Mouse (Mus musculus): ENCODE results near the gene Lsm6. TPM values are rescaled to one million over a fixed set of nuclear protein-coding genes. Genes with fewer than 3 reads are reported as not detected.
"Not testable (repeated sequence)": the region's sequence is repeated elsewhere in the genome, so short reads cannot be mapped to it uniquely, and the experiment has no call there.

The Lsm6 gene
- polyA plus RNA-seq, 1 experiment from 2014 or later, result 163 TPM

GRCm38 (mm10) chr8:78838656-78839413, 17.9 kb upstream of the Lsm6 start:
- no peaks in the 10 kb centered on the region for H3K27me3 ChIP-seq (replicated peaks; ENCODE audit: control insufficient read depth, insufficient read depth, low read length)
- peaks cover 4% of the 10 kb centered on the region; the same call in 1 of the 2 replicates for H3K4me1 ChIP-seq (ENCODE audit: control insufficient read depth, insufficient read depth, low read length)
- 64% methylated on average over 7 of the region's 7 CpGs for WGBS
- no peak overlapping the region for H3K27ac ChIP-seq (ENCODE audit: low read length)
- no peak for ATAC-seq
- H3K36me3 ChIP-seq (ENCODE audit: control insufficient read depth, insufficient read depth, low read length), result no peaks in the 10 kb centered on the region
- H3K9ac ChIP-seq (ENCODE audit: low read depth, low read length), result no peak overlapping the region
- no peaks in the 10 kb centered on the region for H3K9me3 ChIP-seq (ENCODE audit: control insufficient read depth, low read length)
- no peak overlapping the region for H3K4me2 ChIP-seq (ENCODE audit: low read depth, low read length)
- no peak overlapping the region for H3K4me3 ChIP-seq (ENCODE audit: low read length)

- no peak for ATAC-seq
- H3K27ac ChIP-seq (ENCODE audit: low read length), result no peak overlapping the region
Observed at GRCm38 (mm10) chr8:78836091-78836490, 15.2 kb upstream of the Lsm6 start.

GRCm38 (mm10) chr8:78828414-78828813, 7.5 kb upstream of the Lsm6 start:
- Histone ChIP-seq H3K27me3 (replicated peaks; ENCODE audit: control insufficient read depth, insufficient read depth, low read length) (no peaks in the 10 kb centered on the region), H3K9ac (ENCODE audit: low read depth, low read length) (no peak overlapping the region), H3K4me1 (ENCODE audit: control insufficient read depth, insufficient read depth, low read length) (no peaks in the 10 kb centered on the region), H3K27ac (ENCODE audit: low read length) (no peak overlapping the region), H3K4me3 (ENCODE audit: low read length) (no peak overlapping the region), H3K36me3 (ENCODE audit: control insufficient read depth, insufficient read depth, low read length) (no peaks in the 10 kb centered on the region), H3K9me3 (ENCODE audit: control insufficient read depth, low read length) (no peaks in the 10 kb centered on the region), H3K4me2 (ENCODE audit: low read depth, low read length) (no peak overlapping the region)
- WGBS, result 82% methylated on average over 11 of the region's 11 CpGs
- no peak for ATAC-seq

More at GRCm38 (mm10) chr8:78836091-78836490, 15.2 kb upstream of the Lsm6 start:
- H3K36me3 ChIP-seq (ENCODE audit: control insufficient read depth, insufficient read depth, low read length), result no peaks in the 10 kb centered on the region
- WGBS, result 95% methylated on average over 6 of the region's 6 CpGs
- H3K9ac ChIP-seq (ENCODE audit: low read depth, low read length), result no peak overlapping the region
- H3K9me3 ChIP-seq (ENCODE audit: control insufficient read depth, low read length), result no peaks in the 10 kb centered on the region
- H3K27me3 ChIP-seq (replicated peaks; ENCODE audit: control insufficient read depth, insufficient read depth, low read length), result no peaks in the 10 kb centered on the region
- H3K4me2 ChIP-seq (ENCODE audit: low read depth, low read length), result no peak overlapping the region
- H3K4me3 ChIP-seq (ENCODE audit: low read length), result no peak overlapping the region
- H3K4me1 ChIP-seq (ENCODE audit: control insufficient read depth, insufficient read depth, low read length), result peaks cover 4% of the 10 kb centered on the region; the same call in 1 of the 2 replicates

GRCm38 (mm10) chr8:78824515-78824914, 3.6 kb upstream of the Lsm6 start:
- Histone ChIP-seq H3K9me3 (ENCODE audit: control insufficient read depth, low read length) (no peaks in the 10 kb centered on the region), H3K36me3 (ENCODE audit: control insufficient read depth, insufficient read depth, low read length) (no peaks in the 10 kb centered on the region), H3K4me2 (ENCODE audit: low read depth, low read length) (no peak overlapping the region), H3K9ac (ENCODE audit: low read depth, low read length) (no peak overlapping the region), H3K27ac (ENCODE audit: low read length) (no peak overlapping the region), H3K27me3 (replicated peaks; ENCODE audit: control insufficient read depth, insufficient read depth, low read length) (no peaks in the 10 kb centered on the region), H3K4me1 (ENCODE audit: control insufficient read depth, insufficient read depth, low read length) (0 out of 2 replicates have a peak, but pooled peaks cover 4% of the 10 kb centered on the region), H3K4me3 (ENCODE audit: low read length) (no peak overlapping the region)
- no peak for ATAC-seq
- WGBS, result 82% methylated on average over 4 of the region's 4 CpGs

GRCm38 (mm10) chr8:78819973-78820372, 967 bp downstream of the Lsm6 start:
- not testable (repeated sequence) for H3K9me3 ChIP-seq (ENCODE audit: control insufficient read depth, low read length)
- WGBS, result 20% methylated on average over 3 of the region's 3 CpGs

GRCm38 (mm10) chr8:78814743-78815142, 6.2 kb downstream of the Lsm6 start:
- H3K4me3 ChIP-seq (ENCODE audit: low read length), result no peak overlapping the region
- no peak overlapping the region for H3K4me2 ChIP-seq (ENCODE audit: low read depth, low read length)
- no peaks in the 10 kb centered on the region for H3K27me3 ChIP-seq (replicated peaks; ENCODE audit: control insufficient read depth, insufficient read depth, low read length)
- no peak for ATAC-seq
- 89% methylated on average over 2 of the region's 2 CpGs for WGBS
- peaks cover 10% of the 10 kb centered on the region for H3K36me3 ChIP-seq (ENCODE audit: control insufficient read depth, insufficient read depth, low read length)
- no peak overlapping the region for H3K27ac ChIP-seq (ENCODE audit: low read length)
- H3K4me1 ChIP-seq (ENCODE audit: control insufficient read depth, insufficient read depth, low read length), result peaks cover 12% of the 10 kb centered on the region
- no peak overlapping the region for H3K9ac ChIP-seq (ENCODE audit: low read depth, low read length)
- H3K9me3 ChIP-seq (ENCODE audit: control insufficient read depth, low read length), result no peaks in the 10 kb centered on the region

More at GRCm38 (mm10) chr8:78819973-78820372, 967 bp downstream of the Lsm6 start:
- H3K36me3 ChIP-seq (ENCODE audit: control insufficient read depth, insufficient read depth, low read length); H3K27me3 ChIP-seq (replicated peaks; ENCODE audit: control insufficient read depth, insufficient read depth, low read length); ATAC-seq: not testable (repeated sequence)
- peak overlapping the region; percentile 98; the same call in 1 of the 2 replicates for H3K27ac ChIP-seq (ENCODE audit: low read length)
- peaks cover 16% of the 10 kb centered on the region for H3K4me1 ChIP-seq (ENCODE audit: control insufficient read depth, insufficient read depth, low read length)
- peak overlapping the region; percentile 86 for H3K4me3 ChIP-seq (ENCODE audit: low read length)
- peak overlapping the region; percentile 89 for H3K9ac ChIP-seq (ENCODE audit: low read depth, low read length)
- H3K4me2 ChIP-seq (ENCODE audit: low read depth, low read length), result peak overlapping the region; percentile 51

- Histone ChIP-seq H3K4me2 (ENCODE audit: low read depth, low read length) (0 out of 2 replicates have a peak overlapping the region, but pooled peaks have one; percentile 2), H3K9ac (ENCODE audit: low read depth, low read length) (no peak overlapping the region), H3K4me3 (ENCODE audit: low read length) (no peak overlapping the region), H3K9me3 (ENCODE audit: control insufficient read depth, low read length) (no peaks in the 10 kb centered on the region), H3K27me3 (replicated peaks; ENCODE audit: control insufficient read depth, insufficient read depth, low read length) (no peaks in the 10 kb centered on the region), H3K4me1 (ENCODE audit: control insufficient read depth, insufficient read depth, low read length) (peaks cover 5% of the 10 kb centered on the region; the same call in 1 of the 2 replicates), H3K27ac (ENCODE audit: low read length) (no peak overlapping the region), H3K36me3 (ENCODE audit: control insufficient read depth, insufficient read depth, low read length) (peaks cover 14% of the 10 kb centered on the region)
- ATAC-seq, result peak; percentile 89
- WGBS, result 59% methylated on average over 9 of the region's 9 CpGs
Observed at GRCm38 (mm10) chr8:78813021-78813420, 7.9 kb downstream of the Lsm6 start.

- Histone ChIP-seq H3K27me3 (replicated peaks; ENCODE audit: control insufficient read depth, insufficient read depth, low read length) (no peaks in the 10 kb centered on the region), H3K4me2 (ENCODE audit: low read depth, low read length) (no peak overlapping the region), H3K4me3 (ENCODE audit: low read length) (no peak overlapping the region), H3K9me3 (ENCODE audit: control insufficient read depth, low read length) (no peaks in the 10 kb centered on the region), H3K9ac (ENCODE audit: low read depth, low read length) (no peak overlapping the region), H3K4me1 (ENCODE audit: control insufficient read depth, insufficient read depth, low read length) (peaks cover 5% of the 10 kb centered on the region; the same call in 1 of the 2 replicates), H3K36me3 (ENCODE audit: control insufficient read depth, insufficient read depth, low read length) (peaks cover 14% of the 10 kb centered on the region), H3K27ac (ENCODE audit: low read length) (no peak overlapping the region)
- WGBS, result 89% methylated on average over 9 of the region's 9 CpGs
- no peak for ATAC-seq
Observed at GRCm38 (mm10) chr8:78812446-78812845, 8.5 kb downstream of the Lsm6 start.

GRCm38 (mm10) chr8:78811748-78812147, 9.2 kb downstream of the Lsm6 start:
- Histone ChIP-seq H3K4me2 (ENCODE audit: low read depth, low read length) (no peak overlapping the region), H3K4me1 (ENCODE audit: control insufficient read depth, insufficient read depth, low read length) (0 out of 2 replicates have a peak, but pooled peaks cover under 1% of the 10 kb centered on the region), H3K9me3 (ENCODE audit: control insufficient read depth, low read length) (no peaks in the 10 kb centered on the region), H3K4me3 (ENCODE audit: low read length) (no peak overlapping the region), H3K27ac (ENCODE audit: low read length) (no peak overlapping the region), H3K36me3 (ENCODE audit: control insufficient read depth, insufficient read depth, low read length) (peaks cover 14% of the 10 kb centered on the region), H3K9ac (ENCODE audit: low read depth, low read length) (no peak overlapping the region), H3K27me3 (replicated peaks; ENCODE audit: control insufficient read depth, insufficient read depth, low read length) (no peaks in the 10 kb centered on the region)
- no peak for ATAC-seq
- WGBS, result 90% methylated on average over 7 of the region's 7 CpGs

All from intestine, embryonic 16.5 days (tissue).